Mouse (Mus musculus): ENCODE measurements at regions not wholly inside any gene's neighbourhood (a gene's known extent, or its start where the extent isn't known, plus 50 kb on each side); places are given as distances from the start of the nearest gene placed in this dataset.

DNA sequence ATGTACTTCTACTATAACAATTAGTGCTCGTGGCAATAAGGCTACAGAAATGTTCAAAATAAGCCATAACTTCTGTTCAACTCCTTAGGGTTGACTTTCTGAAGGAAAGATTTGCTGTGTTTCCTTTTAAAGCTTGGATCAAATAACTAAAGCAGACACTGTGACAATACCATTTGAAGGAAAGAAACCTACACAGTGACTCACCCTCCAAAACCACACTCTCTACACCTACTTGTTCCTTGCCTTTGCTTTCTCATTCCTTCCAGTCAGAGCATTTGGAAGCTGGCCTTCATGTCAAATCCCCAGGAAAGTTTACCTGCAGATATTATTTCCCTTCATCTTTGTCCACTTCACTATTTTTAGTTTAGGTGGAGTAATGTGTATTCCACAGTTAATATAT, 867.9 kb upstream of the Stxbp6 start:
- WGBS = 74% methylated on average over 1 of the region's 1 CpGs
- Histone ChIP-seq H3K4me2 (ENCODE audit: low read depth, low read length) (no peak overlapping the region), H3K36me3 (ENCODE audit: control insufficient read depth, insufficient read depth) (no peaks in the 10 kb centered on the region), H3K4me1 (ENCODE audit: control insufficient read depth, insufficient read depth, low read length) (no peaks in the 10 kb centered on the region), H3K9ac (ENCODE audit: low read length) (no peak overlapping the region), H3K4me3 (ENCODE audit: low read length) (no peak overlapping the region), H3K27ac (ENCODE audit: low read length) (no peak overlapping the region), H3K9me3 (replicated peaks; ENCODE audit: control insufficient read depth, low read length) (no peaks in the 10 kb centered on the region), H3K27me3 (ENCODE audit: control insufficient read depth, insufficient read depth, low read length) (no peaks in the 10 kb centered on the region)
- no peak for ATAC-seq (replicated peaks; ENCODE audit: extremely low read depth, insufficient read depth, low FRiP score)

DNA sequence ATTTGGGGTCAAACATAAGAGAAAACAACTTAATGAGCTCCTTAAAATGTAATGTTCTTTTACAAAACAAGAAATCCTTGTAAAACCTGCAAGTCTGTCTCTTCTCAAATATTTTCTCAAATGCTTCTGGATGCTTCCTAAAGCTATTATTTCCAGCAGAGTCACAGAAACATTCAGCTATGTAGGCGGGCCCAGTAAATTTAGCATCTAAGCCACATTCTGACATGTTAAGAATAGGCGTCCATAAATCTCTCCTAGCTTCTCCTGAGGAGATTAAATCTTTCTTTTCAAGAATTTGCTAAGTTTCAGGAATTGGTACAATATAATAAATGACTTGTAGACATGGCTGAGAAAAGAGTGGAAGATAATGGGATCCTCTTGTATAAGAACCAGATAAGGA, 858.9 kb upstream of the Stxbp6 start:
- no peak for ATAC-seq (replicated peaks; ENCODE audit: extremely low read depth, insufficient read depth, low FRiP score)
- Histone ChIP-seq H3K9ac (ENCODE audit: low read length) (no peak overlapping the region), H3K4me3 (ENCODE audit: low read length) (no peak overlapping the region), H3K9me3 (replicated peaks; ENCODE audit: control insufficient read depth, low read length) (no peaks in the 10 kb centered on the region), H3K4me1 (ENCODE audit: control insufficient read depth, insufficient read depth, low read length) (no peaks in the 10 kb centered on the region), H3K4me2 (ENCODE audit: low read depth, low read length) (no peak overlapping the region), H3K27me3 (ENCODE audit: control insufficient read depth, insufficient read depth, low read length) (no peaks in the 10 kb centered on the region), H3K36me3 (ENCODE audit: control insufficient read depth, insufficient read depth) (no peaks in the 10 kb centered on the region), H3K27ac (ENCODE audit: low read length) (no peak overlapping the region)
- 61% methylated on average over 2 of the region's 2 CpGs for WGBS

DNA sequence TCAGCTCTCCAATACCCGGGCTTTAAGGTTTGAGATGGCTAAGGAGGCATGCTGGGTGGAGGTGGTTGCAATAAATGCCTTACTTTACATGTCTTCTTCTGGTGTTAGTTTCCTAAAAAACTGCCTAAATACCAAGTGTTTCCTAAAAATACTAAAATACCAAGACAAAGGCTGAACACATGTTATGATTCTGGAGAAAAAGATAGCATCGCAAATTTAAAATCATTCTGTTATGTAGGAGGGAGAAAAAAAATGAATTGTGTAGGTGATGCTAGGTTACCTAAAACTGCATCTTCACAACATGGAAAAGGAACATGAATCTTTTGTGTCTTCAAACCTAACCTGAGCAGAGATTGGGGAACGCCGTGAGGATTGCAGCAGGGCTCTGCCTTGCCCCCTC, 857.7 kb upstream of the Stxbp6 start:
- ATAC-seq (replicated peaks; ENCODE audit: extremely low read depth, insufficient read depth, low FRiP score) = no peak
- Histone ChIP-seq H3K27me3 (ENCODE audit: control insufficient read depth, insufficient read depth, low read length) (no peaks in the 10 kb centered on the region), H3K4me2 (ENCODE audit: low read depth, low read length) (no peak overlapping the region), H3K4me3 (ENCODE audit: low read length) (no peak overlapping the region), H3K27ac (ENCODE audit: low read length) (no peak overlapping the region), H3K9ac (ENCODE audit: low read length) (no peak overlapping the region), H3K9me3 (replicated peaks; ENCODE audit: control insufficient read depth, low read length) (no peaks in the 10 kb centered on the region), H3K36me3 (ENCODE audit: control insufficient read depth, insufficient read depth) (no peaks in the 10 kb centered on the region), H3K4me1 (ENCODE audit: control insufficient read depth, insufficient read depth, low read length) (no peaks in the 10 kb centered on the region)
- 49% methylated on average over 4 of the region's 4 CpGs for WGBS

DNA sequence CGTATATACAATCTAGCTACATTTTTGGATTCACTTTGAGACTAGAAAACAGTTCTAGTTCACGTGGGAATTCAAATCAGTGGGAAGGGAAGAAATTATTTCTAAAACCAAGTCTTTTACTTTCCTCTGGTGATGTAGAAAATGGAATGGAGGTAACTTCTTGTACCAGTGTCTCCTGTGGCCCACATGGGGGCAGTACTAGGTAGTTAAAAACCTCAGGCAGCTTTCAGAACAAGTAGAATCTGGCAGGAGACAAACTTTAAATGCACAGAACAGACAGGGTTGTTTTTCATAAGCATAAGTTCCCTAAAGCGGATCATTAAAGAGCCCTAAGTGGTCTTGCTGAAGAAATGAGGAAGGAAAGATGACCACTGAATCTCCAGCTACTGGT, 855.2 kb upstream of the Stxbp6 start:
- H3K36me3 ChIP-seq (ENCODE audit: control insufficient read depth, insufficient read depth) = no peaks in the 10 kb centered on the region
- H3K4me2 ChIP-seq (ENCODE audit: low read depth, low read length) = no peak overlapping the region
- H3K4me3 ChIP-seq (ENCODE audit: low read length) = no peak overlapping the region
- no peak overlapping the region for H3K27ac ChIP-seq (ENCODE audit: low read length)
- H3K9ac ChIP-seq (ENCODE audit: low read length) = no peak overlapping the region
- H3K9me3 ChIP-seq (replicated peaks; ENCODE audit: control insufficient read depth, low read length) = no peaks in the 10 kb centered on the region
- H3K27me3 ChIP-seq (ENCODE audit: control insufficient read depth, insufficient read depth, low read length) = no peaks in the 10 kb centered on the region
- no peak for ATAC-seq (replicated peaks; ENCODE audit: extremely low read depth, insufficient read depth, low FRiP score)
- WGBS = 38% methylated on average over 3 of the region's 3 CpGs
- no peaks in the 10 kb centered on the region for H3K4me1 ChIP-seq (ENCODE audit: control insufficient read depth, insufficient read depth, low read length)

DNA sequence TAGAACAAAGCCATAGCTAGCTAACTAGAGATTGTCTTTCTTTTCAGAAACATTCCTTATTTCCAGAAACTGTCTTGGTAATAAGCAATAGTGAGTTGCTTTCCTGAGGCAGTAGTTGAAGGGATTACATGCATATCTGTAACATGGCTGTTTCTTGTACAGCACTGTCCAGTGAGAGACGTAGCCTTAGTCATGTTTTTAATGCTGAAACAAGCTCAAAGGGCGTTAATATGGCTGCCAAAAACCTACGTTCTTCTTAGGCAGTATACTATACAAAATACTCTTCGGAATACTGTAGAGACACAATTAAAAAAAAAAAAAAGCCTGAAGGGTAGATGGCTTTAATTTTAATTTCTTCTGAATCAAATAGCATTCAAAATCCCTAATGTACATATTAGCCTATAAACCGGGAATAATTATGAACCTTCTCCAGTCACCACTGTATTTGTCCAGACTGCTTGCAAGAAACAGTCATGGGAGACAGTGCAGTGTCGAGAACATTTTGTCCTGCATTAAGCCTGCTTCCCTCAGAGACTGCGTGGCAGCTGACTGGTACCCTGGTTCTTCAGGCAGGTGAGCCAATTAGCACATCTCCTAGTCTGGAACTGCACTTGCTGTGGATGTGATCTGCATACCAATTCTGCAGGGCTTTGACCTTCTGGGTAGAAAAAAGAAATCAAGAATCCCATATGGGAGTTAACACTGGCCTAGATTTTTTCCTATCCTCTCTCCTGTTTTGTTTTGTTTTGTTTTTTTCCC, 854.7 kb upstream of the Stxbp6 start:
- Histone ChIP-seq H3K27ac (ENCODE audit: low read length) (no peak overlapping the region), H3K4me2 (ENCODE audit: low read depth, low read length) (no peak overlapping the region), H3K36me3 (ENCODE audit: control insufficient read depth, insufficient read depth) (no peaks in the 10 kb centered on the region), H3K9ac (ENCODE audit: low read length) (no peak overlapping the region), H3K4me1 (ENCODE audit: control insufficient read depth, insufficient read depth, low read length) (no peaks in the 10 kb centered on the region), H3K9me3 (replicated peaks; ENCODE audit: control insufficient read depth, low read length) (no peaks in the 10 kb centered on the region), H3K27me3 (ENCODE audit: control insufficient read depth, insufficient read depth, low read length) (no peaks in the 10 kb centered on the region), H3K4me3 (ENCODE audit: low read length) (no peak overlapping the region)
- WGBS = 75% methylated on average over 7 of the region's 7 CpGs
- ATAC-seq (replicated peaks; ENCODE audit: extremely low read depth, insufficient read depth, low FRiP score) = no peak

All from heart, embryonic 16.5 days (tissue).